Mouse (Mus musculus): Measurements from ENCODE around the gene Prkci.

Gene Prkci

GRCm38 (mm10) chr3:31049087-31049486 lies 53.5 kb downstream of the Prkci start:
- DNase-seq: no peak

GRCm38 (mm10) chr3:31050375-31050774 lies 54.8 kb downstream of the Prkci start:
- DNase-seq: no peak

GRCm38 (mm10) chr3:31051730-31052129 lies 56.2 kb downstream of the Prkci start:
- no peak for DNase-seq

DNA sequence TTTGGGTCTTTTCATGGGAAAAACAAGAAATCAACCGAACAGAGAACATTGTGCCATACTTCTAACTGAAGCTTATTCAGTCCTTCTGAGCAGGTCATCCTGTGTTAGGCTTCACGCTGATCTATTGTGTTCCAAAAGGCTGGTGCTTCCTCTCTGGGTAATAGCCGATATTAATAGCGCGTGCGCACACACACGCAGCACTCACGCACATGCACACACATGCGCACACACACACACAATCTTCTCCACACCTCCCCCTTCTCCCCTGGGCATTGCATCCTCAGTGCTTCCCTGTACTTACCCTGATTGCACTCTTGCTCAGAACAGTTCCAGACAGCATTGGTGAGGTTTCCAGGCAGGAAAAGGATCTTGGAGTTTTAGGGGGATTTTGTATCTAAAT lies 57.6 kb downstream of the Prkci start:
- no peak for DNase-seq

DNA sequence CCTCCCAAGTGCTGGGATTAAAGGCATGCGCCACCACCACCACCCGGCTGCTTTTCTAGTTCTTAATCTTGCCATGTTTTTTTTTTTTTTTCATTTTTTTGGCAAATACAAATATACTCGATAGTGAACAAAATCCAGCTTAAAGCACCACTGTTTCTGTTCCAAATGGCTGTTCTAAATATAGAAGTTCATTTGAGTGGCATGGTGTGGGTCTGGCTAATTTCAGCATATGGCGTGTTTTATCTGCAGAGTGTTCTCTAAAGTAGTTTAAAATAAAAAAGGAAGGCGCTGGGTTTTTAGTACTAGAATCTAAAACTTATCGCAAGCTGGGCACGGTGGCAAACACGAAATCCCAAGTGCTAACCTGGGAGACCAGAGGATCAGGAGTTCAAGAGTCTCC lies 59.3 kb downstream of the Prkci start:
- no peak for DNase-seq

DNA sequence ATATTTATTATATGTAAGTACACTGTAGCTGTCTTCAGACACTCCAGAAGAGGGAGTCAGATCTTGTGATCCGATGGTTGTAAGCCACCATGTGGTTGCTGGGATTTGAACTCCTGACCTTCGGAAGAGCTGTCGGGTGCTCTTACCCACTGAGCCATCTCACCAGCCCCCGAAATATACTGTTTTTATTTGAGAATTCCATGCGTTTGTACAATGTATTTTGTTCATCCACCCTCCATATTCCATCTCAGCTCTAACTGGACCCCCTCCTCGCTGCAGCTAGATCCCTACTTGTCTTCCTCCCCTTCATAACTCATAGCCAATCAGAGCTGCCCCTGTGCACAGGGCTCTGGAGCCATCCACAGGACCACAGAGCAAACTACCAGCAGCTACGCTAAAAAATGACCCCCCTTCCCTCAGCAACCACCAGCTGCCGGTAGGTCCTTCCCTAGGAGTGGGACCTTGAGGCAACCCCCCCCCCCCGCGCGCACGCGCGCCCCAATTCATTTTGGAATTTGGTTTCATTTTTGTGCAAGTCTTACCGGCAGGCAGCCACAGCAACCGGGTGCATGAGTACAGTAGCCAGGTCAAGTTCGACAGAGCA lies 60.6 kb downstream of the Prkci start:
- peak; percentile 16 to 29 for DNase-seq

- DNase-seq: peak; percentile 79 to 88
These were observed 61.4 kb downstream of the Prkci start for GRCm38 (mm10) chr3:31056651-31057627.

- no peak for DNase-seq
These were observed 65.2 kb downstream of the Prkci start for GRCm38 (mm10) chr3:31060745-31061102.

DNA sequence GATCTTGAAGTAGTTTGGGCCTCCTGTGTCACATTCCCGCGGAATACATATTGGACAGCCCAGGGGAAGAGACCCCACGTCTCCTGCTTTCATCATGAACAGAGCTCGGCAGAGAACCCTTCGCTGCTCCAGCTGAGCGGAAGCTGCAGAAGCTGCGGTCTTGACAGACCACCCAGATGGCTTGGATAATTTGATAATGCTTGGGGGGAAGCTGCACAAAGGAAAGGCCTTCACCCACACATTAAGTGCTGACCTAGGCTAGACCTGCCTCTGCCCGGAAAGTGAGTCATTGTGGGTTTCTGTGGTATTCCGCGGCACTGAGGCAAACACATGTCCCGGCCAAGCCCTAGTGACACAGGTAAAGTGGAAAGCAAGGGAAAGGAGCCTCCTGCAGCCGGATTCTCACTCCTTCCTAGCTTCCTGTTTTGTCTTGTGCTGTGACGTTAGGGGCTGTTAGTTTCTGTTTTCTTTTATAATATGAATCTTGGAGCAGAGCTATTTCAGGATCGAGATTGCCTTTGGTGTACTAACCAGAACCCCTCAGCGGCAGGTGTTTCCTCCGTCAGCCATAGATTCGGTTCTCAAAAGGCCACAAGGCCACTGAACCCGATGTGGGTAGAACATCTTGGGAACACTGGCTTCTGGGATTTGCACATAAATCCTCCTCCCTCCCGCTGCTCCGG lies 65.7 kb downstream of the Prkci start:
- DNase-seq: peak; percentile 29 to 35

GRCm38 (mm10) chr3:31061786-31062120 lies 66.2 kb downstream of the Prkci start:
- DNase-seq: no peak

DNA sequence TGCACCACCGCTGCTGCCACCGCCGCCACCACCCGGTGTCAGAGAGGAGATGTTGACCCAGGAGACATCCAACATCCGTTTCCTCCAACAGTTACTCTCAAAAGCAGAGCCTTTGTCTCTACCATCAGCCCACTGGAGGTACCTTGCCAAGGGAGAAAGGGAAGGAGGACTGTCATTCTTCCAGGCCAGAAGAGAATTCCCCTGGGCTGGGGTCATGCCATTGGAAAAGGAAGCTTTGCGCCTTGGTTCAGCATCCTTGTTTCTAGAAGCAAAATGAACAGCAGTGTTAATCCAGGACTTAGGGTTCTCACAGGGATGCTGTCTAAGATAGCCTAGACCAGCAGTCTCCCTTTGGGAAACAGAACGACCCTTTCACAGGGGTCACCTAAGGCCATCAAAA lies 66.8 kb downstream of the Prkci start:
- DNase-seq: no peak

DNA sequence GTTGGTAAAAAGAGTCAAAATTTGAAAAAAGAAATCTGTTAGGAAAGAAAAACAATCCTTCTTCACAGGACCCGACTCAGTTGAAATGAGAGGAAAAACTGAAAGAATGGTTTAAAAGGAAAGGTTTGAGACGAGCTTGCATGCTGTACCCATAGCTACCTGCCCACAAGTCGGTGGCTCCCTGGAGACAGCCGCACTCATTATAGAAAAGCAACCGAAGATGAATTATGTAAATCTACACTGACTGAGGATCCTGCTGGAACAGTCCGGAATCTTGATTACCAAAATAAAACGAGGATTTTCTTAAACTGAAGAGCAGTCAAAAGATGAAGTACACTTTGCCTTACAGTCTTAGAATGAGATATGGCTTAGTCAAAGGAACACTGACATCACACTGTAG lies 72.9 kb downstream of the Prkci start:
- no peak for DNase-seq

- DNase-seq: no peak
These were observed 76.3 kb downstream of the Prkci start for GRCm38 (mm10) chr3:31071804-31072203.

DNA sequence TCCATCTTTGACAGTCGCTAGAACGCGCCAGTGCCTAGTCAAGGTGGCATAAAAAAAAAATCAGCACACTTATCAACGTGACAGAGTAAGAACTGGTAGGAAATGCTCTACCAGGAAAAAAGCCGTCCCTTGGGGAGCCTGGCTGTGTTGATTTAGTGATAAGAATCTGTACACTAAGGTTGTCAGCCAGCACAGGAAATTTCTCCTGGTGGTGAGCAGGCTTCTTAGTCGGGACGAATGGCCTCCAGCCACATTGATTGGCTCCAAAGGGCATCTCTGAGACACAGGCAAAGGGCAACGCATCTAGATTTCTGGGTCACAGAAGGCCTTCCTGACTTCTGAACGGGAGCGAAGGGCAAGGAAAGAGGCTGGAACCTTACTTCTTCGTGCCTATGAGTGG lies 80.3 kb downstream of the Prkci start:
- peak; percentile 33 to 71 for DNase-seq

GRCm38 (mm10) chr3:31077068-31077703 lies 81.6 kb downstream of the Prkci start:
- DNase-seq: no peak

- DNase-seq: peak; percentile 40 to 75
These were observed 83.9 kb downstream of the Prkci start for GRCm38 (mm10) chr3:31079450-31079849.

DNA sequence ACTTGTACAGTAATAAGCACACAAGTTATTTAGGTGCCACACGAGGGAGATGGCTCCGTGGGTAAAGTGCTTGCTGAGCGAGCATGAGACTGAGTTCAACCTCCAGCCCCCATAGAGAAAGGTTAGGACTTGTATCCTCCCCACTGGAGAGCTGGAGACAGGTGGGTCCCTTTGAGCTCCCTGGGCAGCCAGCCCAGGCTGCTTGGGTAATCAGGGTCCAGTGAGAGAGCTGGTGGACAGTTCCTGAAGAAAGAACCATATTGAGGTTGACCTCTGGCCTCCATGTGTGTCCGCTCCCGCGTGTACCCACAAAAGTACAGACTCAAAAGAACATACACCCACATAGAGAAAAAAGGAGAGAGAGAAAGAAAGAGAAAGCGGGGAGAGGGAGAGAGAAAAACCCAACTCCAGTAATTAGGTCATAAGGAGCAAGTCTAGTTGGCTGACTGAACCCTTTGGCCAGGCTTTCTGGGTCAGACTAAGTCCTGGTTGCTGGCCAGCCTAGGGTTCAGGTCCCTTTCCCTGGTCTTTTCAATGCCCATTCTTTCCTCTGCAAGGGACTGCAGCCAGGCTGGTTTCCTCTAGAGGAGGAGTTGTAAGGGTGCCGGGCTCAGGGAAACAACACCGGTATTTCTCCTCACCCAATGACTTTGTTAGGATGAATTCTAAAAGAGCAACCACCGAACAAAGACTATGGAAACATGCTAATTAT lies 85.4 kb downstream of the Prkci start:
- DNase-seq: peak; percentile 16 to 41

GRCm38 (mm10) chr3:31082838-31083506 lies 87.4 kb downstream of the Prkci start:
- DNase-seq: no peak

DNA sequence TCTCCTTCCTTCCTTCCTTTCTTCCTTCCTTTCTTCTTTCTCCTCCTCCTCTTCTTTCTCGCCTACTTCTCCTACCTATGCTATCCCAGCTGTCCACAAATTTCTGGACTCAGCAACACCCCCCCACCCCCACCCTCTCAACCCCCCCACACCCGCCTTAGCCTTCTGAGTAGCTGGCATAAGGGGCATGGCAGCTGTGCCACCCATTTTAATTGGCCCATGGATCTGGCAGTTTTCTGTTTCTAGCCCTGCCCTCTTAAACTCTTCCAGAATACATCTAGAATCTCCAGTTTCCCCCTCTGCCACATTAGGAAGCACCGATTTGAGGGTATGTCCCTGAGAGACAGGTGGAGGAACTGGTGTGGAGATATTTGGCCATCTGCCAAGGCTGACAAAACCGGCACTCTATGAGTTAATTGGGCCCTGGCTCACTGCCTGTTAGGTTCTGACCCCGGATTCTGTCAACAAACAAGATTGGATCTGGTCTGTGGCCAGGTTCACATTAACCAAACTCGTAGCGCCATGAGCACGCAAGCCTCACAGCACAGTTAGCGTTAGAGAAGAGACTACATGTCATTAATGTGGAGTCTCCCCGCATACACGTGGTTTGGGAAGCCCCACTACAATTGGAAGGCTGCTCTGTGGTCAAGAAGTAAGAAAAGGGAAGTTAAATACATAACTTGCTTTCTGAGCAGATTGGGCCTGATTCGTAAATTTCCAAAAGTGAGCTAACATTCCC lies 88.1 kb downstream of the Prkci start:
- DNase-seq: peak; percentile 54 to 58

GRCm38 (mm10) chr3:31085000-31085399 lies 89.5 kb downstream of the Prkci start:
- DNase-seq: no peak

Data from lung, adult 18-20 months (tissue).